Mouse (Mus musculus) limb, embryonic 11.5 days (tissue): ENCODE results near the gene Cpt1b. TPM values are rescaled to one million over a fixed set of nuclear protein-coding genes. Genes with fewer than 3 reads are reported as not detected.
A peak's percentile ranks its signal among the peaks of the same experiment; 100 is the strongest.

Source experiments
- ATAC-seq: fragments of 200-750 bp; cut with Nextera tagmentation; 2 replicates; pipeline ENCODE4 v1.8.0; 2017; ENCODE audit warnings: low read depth; ENCODE audit not compliant: insufficient number of reproducible peaks, low FRiP score, low TSS enrichment
- DNase-seq: peaks from one replicate; pipeline ENCODE4 v3.0.0-alpha.2; 2015; ENCODE audit warnings: low spot score
- H3K27ac ChIP-seq: fragments of 300-500 bp; sonication (generic); replicated peaks from 2 replicates; pipeline ENCODE4 v1.5.1; 2014; ENCODE audit warnings: low read depth, mild to moderate bottlenecking, low read length
- H3K27me3 ChIP-seq: fragments of 300-500 bp; sonication (generic); 2 replicates; pipeline ENCODE4 v1.6.1; 2014; ENCODE audit warnings: mild to moderate bottlenecking, low read length, mixed read lengths; ENCODE audit not compliant: control insufficient read depth, insufficient read depth
- H3K36me3 ChIP-seq: fragments of 300-500 bp; sonication (generic); 2 replicates; pipeline ENCODE4 v1.6.1; 2014; ENCODE audit warnings: mild to moderate bottlenecking, low read length, moderate library complexity, mixed read lengths; ENCODE audit not compliant: control insufficient read depth, insufficient read depth
- H3K4me1 ChIP-seq: fragments of 300-500 bp; sonication (generic); 2 replicates; pipeline ENCODE4 v1.6.1; 2014; ENCODE audit warnings: low read length, mixed read lengths; ENCODE audit not compliant: control insufficient read depth, insufficient read depth
- H3K4me2 ChIP-seq: fragments of 300-500 bp; sonication (generic); 2 replicates; pipeline ENCODE4 v1.6.1; 2014; ENCODE audit warnings: low read depth, mild to moderate bottlenecking, moderate library complexity; ENCODE audit not compliant: severe bottlenecking
- H3K4me3 ChIP-seq: fragments of 300-500 bp; sonication (generic); 2 replicates; pipeline ENCODE4 v1.5.1; 2014; ENCODE audit warnings: low read depth, low read length
- H3K9ac ChIP-seq: fragments of 300-500 bp; sonication (generic); 2 replicates; pipeline ENCODE4 v1.6.1; 2014; ENCODE audit warnings: mild to moderate bottlenecking, low read length
- H3K9me3 ChIP-seq: fragments of 300-500 bp; sonication (generic); 2 replicates; pipeline ENCODE4 v1.6.1; 2016; ENCODE audit warnings: low read length; ENCODE audit not compliant: control insufficient read depth
- WGBS: fragments of 180-500 bp; shearing (Covaris S2); extraction: QIAGEN DNeasy Blood & Tissue Kit; methylation state at CpG from one replicate; pipeline ENCODE4 v1.1.7; 2014; 5-methylcytosine and 5-hydroxymethylcytosine counted together
- polyA plus RNA-seq: library from polyadenylated mRNA; unstranded; fragments of >200 nt; fragmentation: Nextera tagmentation; extraction: Ambion mirVana; gene quantifications from 2 replicates; pipeline ENCODE4 v1.2.1, GENCODE M21; 2014

The Cpt1b gene
- 1.0 and 1.2 TPM in 2 replicates for polyA plus RNA-seq

DNA sequence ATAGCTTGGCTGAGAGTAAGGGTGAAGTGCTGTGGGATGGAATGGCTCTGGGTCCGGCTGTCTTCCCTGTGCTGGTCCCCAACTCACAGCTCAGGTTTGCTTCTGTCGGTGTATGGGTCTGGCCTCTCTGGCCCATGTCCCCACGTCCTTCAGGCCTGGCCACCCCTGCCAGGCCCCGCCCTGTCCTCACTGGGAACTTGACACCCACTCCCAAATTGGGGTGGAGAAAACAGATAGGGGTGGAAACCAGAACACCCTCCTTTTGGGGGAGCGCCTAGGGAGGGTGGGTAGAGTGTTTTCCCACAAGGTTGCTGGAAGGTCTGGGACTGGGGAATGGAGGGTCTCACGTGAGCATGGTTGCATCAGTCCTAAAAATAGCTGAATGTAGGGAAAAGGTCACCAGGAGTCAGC is at the start of gene Cpt1b:
TSS of gene Cpt1b (minus strand) at position 153 of the 411 bp plus-strand sequence.
- Histone ChIP-seq H3K4me1 (peaks cover 9% of the 10 kb centered on the region), H3K9me3 (no peaks in the 10 kb centered on the region), H3K36me3 (peaks cover 2% of the 10 kb centered on the region; the same call in 1 of the 2 replicates), H3K27ac (no peak within 1 kb of the TSS), H3K4me2 (peak within 1 kb of the TSS; percentile 25; the same call in 1 of the 2 replicates), H3K4me3 (no peak within 1 kb of the TSS), H3K27me3 (no peaks in the 10 kb centered on the region), H3K9ac (no peak within 1 kb of the TSS)
- DNase-seq (no peak), ATAC-seq (no peak)
- WGBS: 14% methylated on average over 6 of the region's 6 CpGs

DNA sequence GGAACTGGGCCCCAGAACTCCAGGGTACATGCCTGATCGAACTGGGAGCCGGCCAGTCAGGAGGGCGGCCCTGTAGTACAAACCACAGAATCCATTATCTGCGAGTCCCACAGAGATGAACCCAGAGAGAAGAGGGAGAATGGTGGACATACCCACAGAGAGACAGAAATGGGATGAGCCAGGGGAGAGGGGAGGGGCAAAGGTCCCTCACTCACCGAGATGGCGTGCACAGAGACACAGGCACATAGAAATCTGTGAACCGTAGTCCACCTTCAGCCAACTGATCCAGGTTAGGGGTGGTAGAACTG is 49.6 kb upstream of the Cpt1b start:
- ATAC-seq (no peak), DNase-seq (no peak)
- Histone ChIP-seq H3K27ac (no peak overlapping the region), H3K9me3 (no peaks in the 10 kb centered on the region), H3K9ac (no peak overlapping the region), H3K4me2 (peak overlapping the region; percentile 77), H3K27me3 (no peaks in the 10 kb centered on the region), H3K36me3 (no peaks in the 10 kb centered on the region), H3K4me3 (peak overlapping the region; percentile 56), H3K4me1 (peaks cover 4% of the 10 kb centered on the region; the same call in 1 of the 2 replicates)
- WGBS: 92% methylated on average over 7 of the region's 7 CpGs

DNA sequence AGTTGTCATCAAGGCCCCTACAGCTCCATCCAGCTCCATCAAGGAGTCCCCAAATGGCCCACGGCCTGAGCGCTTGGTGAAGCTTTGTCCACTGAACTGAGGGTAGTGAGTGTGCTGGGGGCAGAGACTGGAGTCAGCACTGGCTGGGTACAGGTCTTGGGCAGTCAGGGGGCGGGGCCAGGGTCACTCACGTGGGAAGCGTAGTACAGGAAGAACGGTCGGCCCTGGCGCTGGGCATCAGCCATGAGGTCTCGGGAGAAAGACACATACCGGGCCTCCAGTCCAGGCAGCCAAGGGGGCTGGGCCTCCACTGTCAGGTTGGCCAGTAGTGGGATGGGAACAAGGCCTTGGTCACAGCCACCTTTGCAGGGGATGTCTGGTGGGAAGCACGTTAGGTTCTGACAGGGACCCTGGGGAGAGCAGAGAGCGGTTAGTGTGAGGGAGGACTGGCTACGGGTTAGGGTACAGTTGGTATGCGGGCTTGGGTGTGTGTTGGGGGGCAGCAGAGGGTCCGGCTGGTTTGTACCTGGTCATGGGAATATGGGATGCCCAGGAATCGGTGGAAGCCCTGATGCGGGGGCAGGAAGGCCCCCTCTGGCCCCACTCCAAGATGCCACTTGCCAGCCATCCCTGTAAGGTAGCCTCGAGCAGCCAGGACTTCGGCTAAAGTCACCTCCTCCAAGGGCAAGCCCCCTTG is 49.1 kb upstream of the Cpt1b start:
- H3K9me3 ChIP-seq: no peaks in the 10 kb centered on the region
- no peak overlapping the region for H3K9ac ChIP-seq
- H3K4me2 ChIP-seq: no peak overlapping the region
- ATAC-seq (no peak), DNase-seq (no peak)
- no peak overlapping the region for H3K4me3 ChIP-seq
- H3K27ac ChIP-seq: no peak overlapping the region
- H3K36me3 ChIP-seq: no peaks in the 10 kb centered on the region
- H3K27me3 ChIP-seq: no peaks in the 10 kb centered on the region
- WGBS: 95% methylated on average over 19 of the region's 19 CpGs
- peaks cover 4% of the 10 kb centered on the region; the same call in 1 of the 2 replicates for H3K4me1 ChIP-seq

DNA sequence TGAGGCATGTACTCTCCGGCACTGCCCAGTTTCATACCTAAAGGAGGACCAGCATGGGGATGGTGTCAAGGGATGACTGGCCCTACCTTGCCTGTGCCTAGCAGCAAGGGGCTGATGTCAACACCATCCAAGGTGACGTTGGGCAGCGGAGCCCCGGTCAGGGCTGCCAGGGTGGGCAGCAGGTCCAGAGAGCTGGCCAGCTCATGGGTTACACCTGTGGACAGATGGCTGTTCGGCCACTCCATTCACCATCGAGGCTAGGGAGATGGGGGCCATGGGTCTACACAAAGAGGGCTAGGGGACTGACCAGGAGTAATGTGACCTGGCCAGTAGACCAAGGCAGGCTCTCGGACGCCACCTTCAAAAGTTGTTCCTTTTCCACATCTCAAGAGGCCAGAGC is 48.3 kb upstream of the Cpt1b start:
- H3K9ac ChIP-seq: no peak overlapping the region
- WGBS: 96% methylated on average over 8 of the region's 8 CpGs
- no peak overlapping the region for H3K27ac ChIP-seq
- no peak overlapping the region for H3K4me3 ChIP-seq
- no peak overlapping the region for H3K4me2 ChIP-seq
- ATAC-seq: no peak
- no peaks in the 10 kb centered on the region for H3K36me3 ChIP-seq
- H3K27me3 ChIP-seq: no peaks in the 10 kb centered on the region
- H3K9me3 ChIP-seq: no peaks in the 10 kb centered on the region
- DNase-seq: no peak
- peaks cover 4% of the 10 kb centered on the region; the same call in 1 of the 2 replicates for H3K4me1 ChIP-seq

DNA sequence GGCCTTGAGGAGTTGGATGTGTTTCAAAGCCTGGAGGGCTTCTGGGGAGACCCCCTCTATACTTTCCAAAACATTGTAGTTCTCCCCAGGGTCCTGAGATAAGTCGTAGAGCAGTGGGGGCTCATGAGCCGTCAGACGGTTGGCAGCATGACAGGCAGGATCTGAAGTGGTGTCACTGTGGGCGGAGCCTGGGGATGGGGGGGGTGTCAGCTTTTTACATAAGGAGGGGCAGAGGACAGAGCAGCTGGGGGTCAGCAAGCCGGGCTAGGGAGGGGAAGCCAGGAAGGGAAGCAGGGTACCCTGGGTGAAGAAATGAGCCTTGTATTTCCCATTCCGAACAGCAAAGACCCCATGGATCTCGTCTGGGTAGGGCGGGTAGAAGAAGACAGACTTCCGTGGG is 47.7 kb upstream of the Cpt1b start:
- Histone ChIP-seq H3K4me1 (peaks cover 4% of the 10 kb centered on the region; the same call in 1 of the 2 replicates), H3K36me3 (no peaks in the 10 kb centered on the region), H3K4me3 (no peak overlapping the region), H3K27ac (no peak overlapping the region), H3K9me3 (no peaks in the 10 kb centered on the region), H3K9ac (no peak overlapping the region), H3K4me2 (no peak overlapping the region), H3K27me3 (no peaks in the 10 kb centered on the region)
- DNase-seq: no peak
- ATAC-seq: no peak
- WGBS: 86% methylated on average over 9 of the region's 9 CpGs

DNA sequence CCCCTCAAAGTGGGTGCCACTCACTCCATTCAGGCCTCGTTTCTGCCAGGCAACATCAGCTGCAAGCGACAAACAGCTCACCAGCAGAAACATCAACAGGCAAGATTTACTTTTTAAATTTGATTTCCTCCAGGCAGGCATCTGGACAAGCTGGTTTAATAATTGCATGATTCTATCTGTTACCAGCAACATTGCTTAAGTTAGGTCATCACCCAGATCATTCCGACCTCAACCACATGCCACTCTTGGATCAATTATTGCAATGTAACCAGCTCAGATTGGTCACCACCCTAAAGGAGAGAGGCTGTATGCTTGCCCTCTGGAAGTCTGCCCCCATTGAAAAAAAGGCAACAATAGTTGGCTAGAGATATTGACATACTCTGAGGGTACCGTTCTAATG is 45.8 kb upstream of the Cpt1b start:
- WGBS: 91% methylated on average over 4 of the region's 4 CpGs
- DNase-seq (no peak), ATAC-seq (no peak)
- Histone ChIP-seq H3K27me3 (no peaks in the 10 kb centered on the region), H3K4me2 (no peak overlapping the region), H3K9ac (no peak overlapping the region), H3K4me3 (no peak overlapping the region), H3K4me1 (peaks cover 4% of the 10 kb centered on the region; the same call in 1 of the 2 replicates), H3K9me3 (no peaks in the 10 kb centered on the region), H3K36me3 (no peaks in the 10 kb centered on the region), H3K27ac (no peak overlapping the region)

DNA sequence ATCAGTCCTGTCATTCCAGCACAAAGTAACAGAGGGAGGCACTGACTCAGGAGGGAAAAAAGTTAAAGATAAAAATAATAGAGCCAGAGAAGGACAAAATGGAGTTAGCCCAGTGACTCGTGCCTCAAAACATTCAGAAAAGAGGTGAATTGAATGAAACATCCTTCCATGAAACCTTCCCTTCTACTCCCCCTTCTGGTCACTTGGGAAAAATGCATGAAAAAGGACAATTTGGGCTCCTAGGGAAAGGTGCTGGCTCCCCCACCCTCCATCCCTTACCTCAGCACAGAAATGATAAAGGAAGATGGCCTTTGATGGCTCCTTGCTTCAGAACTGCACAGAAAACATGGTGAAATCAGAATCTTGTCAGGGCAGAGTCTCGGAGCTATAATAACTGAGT is 42.9 kb upstream of the Cpt1b start:
- Histone ChIP-seq H3K27ac (no peak overlapping the region), H3K27me3 (no peaks in the 10 kb centered on the region), H3K9ac (no peak overlapping the region), H3K4me1 (no peaks in the 10 kb centered on the region), H3K4me3 (no peak overlapping the region), H3K36me3 (no peaks in the 10 kb centered on the region), H3K9me3 (no peaks in the 10 kb centered on the region), H3K4me2 (no peak overlapping the region)
- ATAC-seq: no peak
- no peak for DNase-seq
- WGBS: 44% methylated on average over 2 of the region's 2 CpGs

DNA sequence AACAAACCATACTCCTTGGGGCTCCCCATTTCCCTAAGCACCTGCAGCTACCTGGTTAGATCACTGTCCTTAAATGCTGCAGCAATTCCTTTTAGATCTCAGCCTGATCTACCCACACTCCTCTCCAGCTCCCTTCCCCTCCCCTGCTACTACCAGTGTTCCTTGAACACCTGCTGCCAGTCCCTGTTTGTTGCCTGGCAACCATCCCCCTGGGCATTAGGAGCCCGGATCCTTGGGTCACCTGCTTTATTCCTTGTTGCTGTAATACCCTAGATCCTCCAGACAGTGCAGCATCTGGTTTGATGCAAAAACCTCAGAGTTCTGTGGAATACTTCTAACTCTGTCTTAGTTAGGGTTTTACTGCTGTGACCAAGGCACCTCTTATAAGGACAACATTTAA is 39.4 kb upstream of the Cpt1b start:
- ATAC-seq (no peak), DNase-seq (no peak)
- Histone ChIP-seq H3K4me3 (no peak overlapping the region), H3K27me3 (no peaks in the 10 kb centered on the region), H3K36me3 (no peaks in the 10 kb centered on the region), H3K4me2 (no peak overlapping the region), H3K9me3 (no peaks in the 10 kb centered on the region), H3K27ac (no peak overlapping the region), H3K4me1 (no peaks in the 10 kb centered on the region), H3K9ac (no peak overlapping the region)
- WGBS: 12% methylated on average over 1 of the region's 1 CpGs
